Mouse (Mus musculus): Measurements from ENCODE around the gene Fpr1.

DNA sequence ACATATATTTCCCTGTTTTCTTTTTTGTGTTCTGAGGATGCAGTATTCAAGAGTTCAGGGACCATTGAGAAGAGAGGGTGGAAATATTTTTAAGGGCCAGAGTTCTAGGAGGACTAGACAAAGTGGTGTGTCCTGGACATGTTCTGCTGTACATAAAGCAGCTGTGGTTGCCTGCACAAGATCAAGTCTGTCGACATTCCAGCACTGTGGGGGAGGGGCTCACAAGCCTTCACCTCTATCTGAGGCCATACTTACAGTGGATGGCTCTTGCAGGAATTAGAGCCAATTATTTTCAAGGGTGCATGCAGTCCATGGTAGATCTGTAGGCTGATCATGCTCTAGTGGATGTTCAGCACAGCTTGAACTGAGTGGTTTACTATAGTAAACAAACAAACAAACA lies 48.8 kb downstream of the Fpr1 start:
- no peak for TF ChIP-seq CTCF (conservative IDR thresholded peaks at IDR 0.05; ENCODE audit: low read length)
- no peak for TF ChIP-seq POU5F1 (IDR thresholded peaks at IDR 0.05; ENCODE audit: borderline replicate concordance, low read length)

All from E14TG2a.4 (cell line).